Mouse (Mus musculus) hindbrain, embryonic 16.5 days (tissue): ENCODE measurements at regions not wholly inside any gene's neighbourhood (a gene's known extent, or its start where the extent isn't known, plus 50 kb on each side); places are given as distances from the start of the nearest gene placed in this dataset.

Source experiments
- ATAC-seq: fragments of 200-750 bp; cut with Nextera tagmentation; 2 replicates; pipeline ENCODE4 v1.8.0; 2017; ENCODE audit warnings: moderate TSS enrichment, moderate library complexity
- H3K27ac ChIP-seq: fragments of 300-500 bp; sonication (generic); 2 replicates; pipeline ENCODE4 v1.5.1; 2014; ENCODE audit warnings: low read depth, mild to moderate bottlenecking, control low read depth, low read length, moderate library complexity
- H3K27me3 ChIP-seq: fragments of 300-500 bp; sonication (generic); replicated peaks from 2 replicates; pipeline ENCODE4 v1.6.1; 2014; ENCODE audit warnings: low read length; ENCODE audit not compliant: control insufficient read depth, insufficient read depth
- H3K36me3 ChIP-seq: fragments of 300-500 bp; sonication (generic); 2 replicates; pipeline ENCODE4 v1.6.1; 2014; ENCODE audit warnings: mild to moderate bottlenecking, low read length, moderate library complexity, mixed read lengths; ENCODE audit not compliant: control insufficient read depth, insufficient read depth
- H3K4me1 ChIP-seq: fragments of 300-500 bp; sonication (generic); 2 replicates; pipeline ENCODE4 v1.6.1; 2014; ENCODE audit warnings: low read depth, low read length; ENCODE audit not compliant: control insufficient read depth, insufficient read depth
- H3K4me2 ChIP-seq: fragments of 300-500 bp; sonication (generic); 2 replicates; pipeline ENCODE4 v1.6.1; 2014; ENCODE audit warnings: mild to moderate bottlenecking, low read length, control low read depth, moderate library complexity
- H3K4me3 ChIP-seq: fragments of 300-500 bp; sonication (generic); 2 replicates; pipeline ENCODE4 v1.5.1; 2014; ENCODE audit warnings: mild to moderate bottlenecking, low read length, control low read depth, moderate library complexity
- H3K9ac ChIP-seq: fragments of 300-500 bp; sonication (generic); 2 replicates; pipeline ENCODE4 v1.6.1; 2014; ENCODE audit warnings: low read depth, mild to moderate bottlenecking, control low read depth, low read length, moderate library complexity
- H3K9me3 ChIP-seq: fragments of 300-500 bp; sonication (generic); 2 replicates; pipeline ENCODE4 v1.6.1; 2014; ENCODE audit warnings: mild to moderate bottlenecking, low read length, moderate library complexity; ENCODE audit not compliant: control insufficient read depth
- WGBS: fragments of 180-500 bp; shearing (Covaris S2); extraction: QIAGEN DNeasy Blood & Tissue Kit; methylation state at CpG from one replicate; pipeline ENCODE4 v1.1.7; 2014; 5-methylcytosine and 5-hydroxymethylcytosine counted together

DNA sequence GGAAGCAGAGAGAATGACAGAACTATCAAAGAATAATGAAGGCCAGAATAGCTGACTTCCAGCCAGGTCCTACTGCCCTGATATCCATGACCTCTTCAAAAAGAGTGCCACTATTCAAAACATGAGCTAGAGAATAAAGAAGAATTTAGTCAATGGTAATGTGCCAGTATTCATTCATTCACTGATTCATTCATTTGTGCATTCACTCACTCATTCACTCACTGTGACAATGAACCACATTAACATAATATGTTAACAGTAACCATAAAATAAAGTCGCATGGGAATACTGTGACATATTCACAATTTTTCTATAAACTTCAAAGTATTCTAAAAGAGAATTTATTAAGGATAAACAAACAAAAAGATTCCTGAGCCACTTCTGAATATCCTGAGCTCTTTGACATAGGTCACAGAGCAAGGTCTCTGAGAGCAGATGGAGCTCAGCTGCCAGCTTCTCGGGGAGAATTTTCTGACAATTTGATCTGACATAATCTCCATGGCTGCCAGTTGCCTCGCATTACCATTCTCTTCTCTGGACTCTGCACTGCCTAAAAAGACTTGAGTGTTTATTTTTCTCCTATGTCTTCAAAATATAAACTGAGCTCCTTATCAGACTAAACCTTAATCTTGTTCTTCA, 2895.5 kb upstream of the 5930422O12Rik start:
- H3K9ac ChIP-seq, result no peak overlapping the region
- peak; percentile 70; the same call in 1 of the 2 replicates for ATAC-seq
- no peak overlapping the region for H3K4me2 ChIP-seq
- WGBS, result 25% methylated on average over 3 of the region's 3 CpGs
- H3K4me1 ChIP-seq, result no peaks in the 10 kb centered on the region
- H3K4me3 ChIP-seq, result no peak overlapping the region
- H3K36me3 ChIP-seq, result no peaks in the 10 kb centered on the region
- H3K27me3 ChIP-seq, result no peaks in the 10 kb centered on the region
- H3K9me3 ChIP-seq, result no peaks in the 10 kb centered on the region
- no peak overlapping the region for H3K27ac ChIP-seq

DNA sequence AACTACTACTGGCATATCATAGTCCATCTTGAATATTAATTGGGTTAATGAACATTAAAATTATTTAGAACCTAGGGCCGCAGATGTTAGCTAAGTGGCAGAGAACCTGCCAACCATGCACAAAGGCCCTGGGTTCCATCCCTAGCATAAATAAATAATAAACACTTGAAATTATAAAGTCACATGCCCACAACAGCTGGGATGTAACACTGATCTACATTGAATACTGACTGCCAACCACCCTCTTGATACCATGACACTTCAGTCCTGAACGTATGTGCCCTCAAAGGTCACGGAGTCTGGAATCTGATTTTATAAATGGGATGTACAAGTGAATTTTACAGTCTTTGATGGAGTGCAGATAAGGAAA, 2895.0 kb upstream of the 5930422O12Rik start:
- no peak overlapping the region for H3K27ac ChIP-seq
- H3K36me3 ChIP-seq, result no peaks in the 10 kb centered on the region
- peak; percentile 73; the same call in 1 of the 2 replicates for ATAC-seq
- H3K4me2 ChIP-seq, result no peak overlapping the region
- no peak overlapping the region for H3K9ac ChIP-seq
- no peaks in the 10 kb centered on the region for H3K27me3 ChIP-seq
- H3K4me1 ChIP-seq, result no peaks in the 10 kb centered on the region
- H3K9me3 ChIP-seq, result no peaks in the 10 kb centered on the region
- no peak overlapping the region for H3K4me3 ChIP-seq
- WGBS, result 45% methylated on average over 3 of the region's 3 CpGs

- H3K9ac ChIP-seq, result no peak overlapping the region
- no peak for ATAC-seq
- no peaks in the 10 kb centered on the region for H3K27me3 ChIP-seq
- H3K27ac ChIP-seq, result no peak overlapping the region
- H3K4me3 ChIP-seq, result no peak overlapping the region
- no peaks in the 10 kb centered on the region for H3K4me1 ChIP-seq
- 59% methylated on average over 3 of the region's 3 CpGs for WGBS
- H3K9me3 ChIP-seq, result no peaks in the 10 kb centered on the region
- no peaks in the 10 kb centered on the region for H3K36me3 ChIP-seq
- no peak overlapping the region for H3K4me2 ChIP-seq
These were observed 2893.1 kb upstream of the 5930422O12Rik start for GRCm38 (mm10) chr8:30535450-30535849.

- H3K4me2 ChIP-seq, result no peak overlapping the region
- H3K27ac ChIP-seq, result no peak overlapping the region
- H3K27me3 ChIP-seq, result no peaks in the 10 kb centered on the region
- H3K4me1 ChIP-seq, result no peaks in the 10 kb centered on the region
- ATAC-seq, result no peak
- H3K4me3 ChIP-seq, result no peak overlapping the region
- WGBS, result 71% methylated on average over 1 of the region's 1 CpGs
- no peaks in the 10 kb centered on the region for H3K9me3 ChIP-seq
- H3K36me3 ChIP-seq, result no peaks in the 10 kb centered on the region
- H3K9ac ChIP-seq, result no peak overlapping the region
These were observed 2886.3 kb upstream of the 5930422O12Rik start for GRCm38 (mm10) chr8:30542196-30542595.

- whole genome bisulfite sequencing, result 4% methylated on average over 2 of the region's 2 CpGs
- H3K9me3 ChIP-seq, result no peaks in the 10 kb centered on the region
- H3K9ac ChIP-seq, result no peak overlapping the region
- no peak overlapping the region for H3K4me2 ChIP-seq
- no peaks in the 10 kb centered on the region for H3K36me3 ChIP-seq
- ATAC-seq, result peak; percentile 84
- no peak overlapping the region for H3K27ac ChIP-seq
- no peaks in the 10 kb centered on the region for H3K4me1 ChIP-seq
- no peak overlapping the region for H3K4me3 ChIP-seq
- H3K27me3 ChIP-seq, result no peaks in the 10 kb centered on the region
These were observed 2880.7 kb upstream of the 5930422O12Rik start for GRCm38 (mm10) chr8:30547820-30548219.

GRCm38 (mm10) chr8:30551051-30551450, 2877.5 kb upstream of the 5930422O12Rik start:
- no peak overlapping the region for H3K27ac ChIP-seq
- no peak overlapping the region for H3K4me2 ChIP-seq
- no peaks in the 10 kb centered on the region for H3K36me3 ChIP-seq
- no peaks in the 10 kb centered on the region for H3K27me3 ChIP-seq
- 79% methylated on average over 1 of the region's 1 CpGs for WGBS
- H3K9me3 ChIP-seq, result no peaks in the 10 kb centered on the region
- no peak for ATAC-seq
- no peaks in the 10 kb centered on the region for H3K4me1 ChIP-seq
- no peak overlapping the region for H3K9ac ChIP-seq
- no peak overlapping the region for H3K4me3 ChIP-seq

DNA sequence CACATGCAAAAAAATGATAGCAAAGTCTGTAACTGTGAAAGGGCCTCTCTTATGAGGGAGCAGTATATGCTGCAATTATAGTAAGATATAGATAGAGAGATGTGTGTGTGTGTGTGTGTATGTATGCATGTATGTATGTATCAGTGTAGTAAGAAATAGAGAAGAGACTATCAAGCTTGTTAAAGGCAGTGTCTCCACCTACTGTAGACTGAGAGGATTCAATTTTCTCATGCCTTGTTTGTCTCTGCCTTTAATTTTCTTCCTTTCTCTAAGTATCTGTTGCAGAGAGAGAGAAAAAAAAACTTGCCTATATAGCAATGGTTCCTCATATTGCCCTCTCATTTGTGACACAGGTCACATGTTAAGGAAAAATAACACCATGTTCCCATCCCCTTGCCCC, 2871.1 kb upstream of the 5930422O12Rik start:
- no peak overlapping the region for H3K4me2 ChIP-seq
- no peak overlapping the region for H3K9ac ChIP-seq
- no peaks in the 10 kb centered on the region for H3K36me3 ChIP-seq
- H3K27me3 ChIP-seq, result no peaks in the 10 kb centered on the region
- ATAC-seq, result no peak
- no peak overlapping the region for H3K4me3 ChIP-seq
- no peaks in the 10 kb centered on the region for H3K9me3 ChIP-seq
- H3K4me1 ChIP-seq, result no peaks in the 10 kb centered on the region
- no peak overlapping the region for H3K27ac ChIP-seq

- Histone ChIP-seq H3K4me1 (no peaks in the 10 kb centered on the region), H3K4me3 (no peak overlapping the region), H3K4me2 (no peak overlapping the region), H3K9ac (no peak overlapping the region), H3K27ac (no peak overlapping the region), H3K36me3 (no peaks in the 10 kb centered on the region), H3K9me3 (no peaks in the 10 kb centered on the region), H3K27me3 (no peaks in the 10 kb centered on the region)
- 70% methylated on average over 8 of the region's 8 CpGs for WGBS
- ATAC-seq, result no peak
These were observed 2866.9 kb upstream of the 5930422O12Rik start for GRCm38 (mm10) chr8:30561323-30562207.

DNA sequence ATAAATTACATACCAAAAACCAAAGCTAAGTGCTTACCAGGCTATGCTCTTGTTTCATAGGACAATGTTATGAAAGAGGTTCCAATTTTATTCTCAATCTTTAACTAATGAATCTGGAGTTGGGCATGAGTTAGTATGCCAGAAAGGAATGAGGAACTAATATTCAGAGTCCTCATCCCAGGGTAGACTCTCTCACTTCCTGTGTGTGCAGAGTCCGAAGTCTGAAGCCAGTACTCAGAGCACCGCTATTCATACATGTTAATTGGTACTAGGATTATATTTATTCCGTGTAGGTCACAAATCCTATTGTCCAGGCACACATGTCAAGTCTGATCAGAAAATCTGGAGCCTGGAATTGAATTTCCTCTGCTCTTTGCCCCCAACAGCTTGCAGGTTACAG, 2858.7 kb upstream of the 5930422O12Rik start:
- Histone ChIP-seq H3K4me3 (no peak overlapping the region), H3K36me3 (no peaks in the 10 kb centered on the region), H3K4me2 (no peak overlapping the region), H3K27me3 (no peaks in the 10 kb centered on the region), H3K27ac (no peak overlapping the region), H3K9ac (no peak overlapping the region), H3K4me1 (no peaks in the 10 kb centered on the region), H3K9me3 (no peaks in the 10 kb centered on the region)
- no peak for ATAC-seq
- WGBS, result 82% methylated on average over 3 of the region's 3 CpGs
